Mouse (Mus musculus) 3T3-L1 (cell line): ENCODE data around the gene Stk16.
"Not testable (repeated sequence)": the region's sequence is repeated elsewhere in the genome, so short reads cannot be mapped to it uniquely, and the experiment has no call there.

Source experiments
- DNase-seq: peaks from one replicate; pipeline ENCODE4 v3.0.0-alpha.2; 2015; ENCODE audit warnings: low read depth, low spot score

Stk16 gene

GRCm38 (mm10) chr1:75212542-75212941, 1.9 kb downstream of the Stk16 start:
- DNase-seq = no peak

- DNase-seq = no peak
These were observed 2.5 kb downstream of the Stk16 start for GRCm38 (mm10) chr1:75213096-75213495.

- DNase-seq = no peak
These were observed 3.8 kb downstream of the Stk16 start for GRCm38 (mm10) chr1:75214442-75214841.

GRCm38 (mm10) chr1:75214886-75215285, 4.2 kb downstream of the Stk16 start:
- DNase-seq = no peak

GRCm38 (mm10) chr1:75215785-75216184, 5.1 kb downstream of the Stk16 start:
- no peak for DNase-seq

- no peak for DNase-seq
These were observed 6.4 kb downstream of the Stk16 start for GRCm38 (mm10) chr1:75216797-75217585.

GRCm38 (mm10) chr1:75217893-75218226, 7.2 kb downstream of the Stk16 start:
- DNase-seq = no peak

GRCm38 (mm10) chr1:75218227-75219001, 7.8 kb downstream of the Stk16 start:
- no peak for DNase-seq

- peak; percentile 77 for DNase-seq
These were observed 8.4 kb downstream of the Stk16 start for GRCm38 (mm10) chr1:75219078-75219477.

GRCm38 (mm10) chr1:75219531-75219930, 8.9 kb downstream of the Stk16 start, which contains the start of gene Tuba4a:
Gene Tuba4a (minus strand): TSS chr1:75219865.
- DNase-seq = no peak

- peak; percentile 43 for DNase-seq
These were observed 10.9 kb downstream of the Stk16 start for GRCm38 (mm10) chr1:75221538-75221937.

- no peak for DNase-seq
These were observed 12.3 kb downstream of the Stk16 start for GRCm38 (mm10) chr1:75222926-75223325.

- no peak for DNase-seq
These were observed 12.9 kb downstream of the Stk16 start for GRCm38 (mm10) chr1:75223532-75223931.

- no peak for DNase-seq
These were observed 14.8 kb downstream of the Stk16 start for GRCm38 (mm10) chr1:75225473-75225872.

- DNase-seq = no peak
These were observed 15.5 kb downstream of the Stk16 start for GRCm38 (mm10) chr1:75226138-75226537.

GRCm38 (mm10) chr1:75227653-75228052, 17.0 kb downstream of the Stk16 start:
- no peak for DNase-seq

GRCm38 (mm10) chr1:75229158-75229557, 18.5 kb downstream of the Stk16 start:
- peak; percentile 86 for DNase-seq

- DNase-seq = peak; percentile 45
These were observed 19.8 kb downstream of the Stk16 start for GRCm38 (mm10) chr1:75230335-75230994.

- DNase-seq = peak; percentile 65
These were observed 20.6 kb downstream of the Stk16 start for GRCm38 (mm10) chr1:75231224-75231623.

GRCm38 (mm10) chr1:75231664-75232152, 21.1 kb downstream of the Stk16 start, which contains the start of gene A630095N17Rik:
Gene A630095N17Rik (minus strand): TSS chr1:75232102.
- DNase-seq = no peak

GRCm38 (mm10) chr1:75232489-75232888, 21.9 kb downstream of the Stk16 start:
- not testable (repeated sequence) for DNase-seq

- peak; percentile 61 for DNase-seq
These were observed 24.0 kb downstream of the Stk16 start for GRCm38 (mm10) chr1:75234606-75235005.
